Mouse (Mus musculus) cerebellum, postnatal 25 days (tissue): ENCODE results near the gene Tmem270.
A peak's percentile ranks its signal among the peaks of the same experiment; 100 is the strongest.

Experiments used
- DNase-seq, 2 experiments: peaks; one replicate each; pipeline ENCODE4 v3.0.0; 2021; ENCODE audit warnings: mixed read lengths in 2 of 2

Tmem270 gene

GRCm38 (mm10) chr5:134876801-134877200 is 29.7 kb downstream of the Tmem270 start:
- no peak for DNase-seq

- no peak for DNase-seq
Measured at GRCm38 (mm10) chr5:134875245-134875644, 31.3 kb downstream of the Tmem270 start.

DNA sequence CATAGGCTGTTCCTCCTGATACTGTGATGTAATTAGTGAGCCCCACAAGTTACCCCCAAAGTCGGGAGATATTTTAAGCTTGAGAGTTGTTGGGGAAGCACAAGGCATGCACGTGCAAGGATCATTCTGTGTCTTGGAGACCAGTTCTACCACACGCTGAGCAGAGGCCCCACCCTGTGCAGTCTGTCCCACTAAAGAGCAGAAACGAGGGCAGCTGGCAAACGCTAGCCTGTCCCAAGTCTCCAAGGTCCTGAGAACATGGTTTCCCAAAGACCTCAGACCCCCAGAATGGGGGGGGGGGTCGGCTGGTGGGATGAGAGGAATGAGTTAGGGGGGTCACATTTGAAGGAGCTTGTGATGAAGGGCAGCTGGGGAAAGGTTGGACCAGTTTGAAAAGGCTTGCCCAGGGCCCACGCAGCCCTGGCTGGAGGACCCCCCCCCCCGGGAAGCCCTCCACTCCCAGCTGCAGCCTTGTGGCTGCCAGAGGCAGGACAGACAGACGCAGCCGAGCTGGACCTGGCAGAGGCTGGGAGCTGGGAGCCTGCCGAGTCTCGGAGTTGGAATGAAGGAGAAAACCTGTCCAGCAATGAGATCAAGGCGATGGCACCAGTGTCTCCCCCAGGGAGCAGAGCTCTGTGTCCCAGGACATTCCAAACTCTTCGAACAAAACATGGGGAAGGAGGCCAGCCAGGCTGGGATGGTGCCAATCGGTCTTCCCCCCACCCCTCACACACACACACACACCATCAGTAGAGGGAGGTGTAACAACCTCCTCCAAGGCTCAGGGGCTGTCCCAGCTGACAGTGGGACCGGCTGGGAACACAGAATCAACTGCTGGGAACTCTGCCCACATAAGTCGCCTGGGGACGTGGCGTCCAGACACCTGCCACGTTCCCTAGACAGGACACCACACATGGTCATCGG is 32.3 kb downstream of the Tmem270 start:
- peak; percentile 22 to 47 for DNase-seq

DNA sequence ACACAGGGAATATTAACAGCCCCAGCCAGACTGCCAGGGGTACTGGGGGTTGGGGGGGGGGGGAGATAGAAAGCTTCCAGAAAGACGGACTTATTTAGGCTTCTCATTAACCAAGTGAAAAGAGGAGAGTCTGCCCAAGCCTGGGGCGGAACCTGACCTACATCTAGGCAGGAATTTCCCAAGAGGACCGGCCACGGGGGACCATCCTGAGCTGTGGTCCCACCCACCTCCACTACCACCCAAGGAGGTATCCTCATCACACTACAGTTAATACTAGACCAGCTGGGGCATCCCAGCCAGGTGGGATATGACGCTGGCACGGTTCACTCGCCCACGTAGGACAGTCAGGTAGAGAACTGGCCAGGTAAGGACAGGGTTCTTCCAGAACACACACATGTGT is 33.5 kb downstream of the Tmem270 start:
- no peak for DNase-seq

DNA sequence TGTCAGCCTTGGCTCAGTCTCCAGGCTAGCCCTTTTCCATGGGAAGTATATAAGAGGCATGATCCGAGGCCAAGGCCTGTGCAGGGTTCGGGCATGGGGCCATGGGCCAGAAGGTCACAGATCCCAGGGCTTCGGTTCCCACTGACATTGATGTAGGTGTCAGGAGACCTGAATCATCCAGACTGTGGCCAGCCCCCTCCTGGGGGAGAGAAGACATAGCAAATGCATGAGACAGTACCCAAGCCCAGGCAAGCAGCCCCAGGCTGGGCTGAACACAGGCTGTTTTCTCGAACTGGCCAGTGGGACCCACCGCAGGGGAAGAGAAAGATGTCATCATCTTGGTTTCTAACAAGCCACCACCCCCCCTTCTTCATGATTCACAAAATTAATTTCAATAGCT is 33.9 kb downstream of the Tmem270 start:
- no peak for DNase-seq

DNA sequence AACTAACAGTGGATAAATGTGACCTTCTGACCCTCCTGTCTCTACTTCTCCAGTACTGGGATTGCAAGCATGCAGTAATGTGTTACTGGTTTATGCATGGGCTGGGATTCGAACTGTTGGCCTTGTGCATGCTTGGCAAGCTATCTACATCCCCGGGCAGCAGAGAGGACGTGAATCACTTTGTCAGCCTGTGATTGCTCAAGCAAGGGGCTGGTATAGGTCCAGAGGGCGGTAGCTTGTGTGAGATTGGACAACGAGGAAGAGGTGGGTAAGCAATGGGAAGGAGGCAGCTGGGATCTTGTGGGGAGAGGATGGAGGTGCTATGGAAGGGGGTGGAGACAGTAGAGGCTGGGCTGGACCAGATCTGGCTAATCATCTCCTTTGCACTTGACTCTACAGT is 38.0 kb downstream of the Tmem270 start:
- DNase-seq = no peak

DNA sequence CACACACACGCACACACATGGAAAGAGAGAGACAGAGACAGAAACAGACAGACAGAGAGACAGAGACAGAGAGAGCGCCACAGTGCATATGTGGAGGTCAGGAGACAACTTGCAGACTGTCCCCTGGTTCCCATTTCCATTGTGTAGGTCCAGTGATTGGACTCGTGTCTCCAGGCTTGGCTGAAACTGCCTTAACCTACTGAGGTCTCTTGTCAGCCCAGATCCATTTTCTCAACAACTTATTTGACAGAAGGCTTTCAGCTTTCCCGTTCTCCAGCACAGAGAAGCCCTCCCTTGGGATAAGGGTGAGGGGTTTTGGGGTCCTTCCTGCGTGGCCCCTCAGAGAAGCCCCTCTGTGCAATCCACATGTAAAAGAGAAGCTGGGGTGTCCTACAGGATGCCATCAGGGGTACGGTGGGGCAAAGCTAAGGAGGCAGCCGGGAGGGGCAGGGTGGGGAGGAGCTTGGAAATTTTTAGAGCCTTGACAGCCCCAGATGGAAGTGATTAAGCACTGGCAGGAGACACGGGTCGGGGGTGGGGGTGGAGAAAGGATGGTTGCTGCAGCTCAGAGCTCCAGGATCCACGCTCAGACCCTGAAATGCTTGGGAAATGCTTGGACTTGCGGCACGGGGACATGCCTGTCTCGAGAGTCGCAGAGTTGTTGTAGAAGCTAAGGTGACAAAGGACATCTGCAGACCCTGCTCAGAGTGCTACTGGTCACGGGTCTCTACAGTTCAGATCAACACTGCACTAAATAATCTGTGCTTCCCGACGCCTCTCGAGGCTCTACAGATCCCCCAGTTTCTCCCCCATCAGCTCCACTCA is 39.0 kb downstream of the Tmem270 start:
- no peak for DNase-seq

- DNase-seq = peak; percentile 60 to 77
Measured at GRCm38 (mm10) chr5:134865158-134865557, 41.4 kb downstream of the Tmem270 start.

GRCm38 (mm10) chr5:134861902-134862497 is 44.5 kb downstream of the Tmem270 start:
- no peak for DNase-seq

DNA sequence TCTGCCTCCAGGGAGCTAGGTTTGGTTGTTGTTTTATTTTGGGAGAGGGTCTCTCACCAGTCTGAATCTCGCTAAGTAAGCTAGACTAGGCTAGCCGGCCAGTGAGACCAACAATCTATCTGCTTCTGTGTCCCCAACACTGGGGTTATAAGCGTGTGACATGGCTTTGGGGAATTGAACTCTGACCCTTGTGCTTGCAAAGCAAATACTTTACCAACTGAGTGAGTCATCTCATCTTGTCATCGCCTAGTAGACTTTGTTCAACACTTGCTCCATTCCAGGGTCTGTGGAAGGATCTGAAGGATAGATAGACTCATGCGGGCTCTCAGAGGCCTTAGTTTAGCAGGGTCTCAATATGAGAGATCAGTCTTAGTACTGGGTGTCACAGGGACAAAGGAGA is 47.3 kb downstream of the Tmem270 start:
- no peak for DNase-seq

DNA sequence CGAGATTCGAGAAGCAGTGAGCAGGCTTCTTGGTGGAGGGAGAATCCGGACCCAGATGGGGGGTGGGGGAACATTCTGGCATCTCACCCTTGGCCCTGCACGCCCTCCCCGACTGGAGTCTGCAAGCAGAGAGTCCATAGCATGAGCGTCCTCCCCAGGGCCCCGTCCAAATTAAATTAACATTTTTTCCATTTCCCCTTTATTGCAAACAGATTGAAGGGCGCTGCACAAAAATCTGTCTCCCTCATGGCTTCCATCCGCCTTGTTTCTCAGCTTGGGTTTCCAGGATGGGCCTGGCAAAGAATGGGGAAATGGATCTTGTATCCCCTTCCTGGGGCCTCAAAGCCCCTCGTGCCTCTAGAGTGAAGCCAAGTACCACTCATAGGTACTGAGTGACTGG is 48.2 kb downstream of the Tmem270 start:
- DNase-seq = no peak

DNA sequence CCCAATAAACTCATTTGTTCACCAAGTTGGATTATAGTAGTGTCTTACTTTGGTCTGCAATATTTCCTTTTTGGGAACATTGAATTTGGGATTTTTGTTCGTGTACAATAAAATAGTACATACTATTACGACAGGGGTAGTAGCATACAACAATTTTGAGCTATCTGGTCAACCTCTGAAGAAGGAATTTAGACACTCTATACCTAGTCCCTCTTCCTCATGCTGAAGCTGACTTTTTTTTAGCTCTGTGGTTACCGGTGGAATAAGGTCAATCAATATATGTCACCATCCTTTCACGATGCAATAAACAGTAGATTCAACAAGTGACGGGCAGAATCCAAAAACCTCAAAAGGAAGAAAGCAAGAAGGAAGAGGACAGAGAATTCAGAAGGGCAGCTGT is 53.7 kb downstream of the Tmem270 start:
- no peak for DNase-seq
